Mouse (Mus musculus) mesoderm, embryonic 11.5 days (tissue): ENCODE results near the gene Lalba.
A peak's percentile ranks its signal among the peaks of the same experiment; 100 is the strongest.
"Not testable (repeated sequence)": the region's sequence is repeated elsewhere in the genome, so short reads cannot be mapped to it uniquely, and the experiment has no call there.

Experiments
- DNase-seq: peaks from one replicate; pipeline ENCODE4 v3.0.0-alpha.2; 2012; ENCODE audit warnings: low read depth, low spot score

Gene Lalba

GRCm38 (mm10) chr15:98482701-98483100, at the start of gene Lalba:
Lalba (minus strand) TSS chr15:98482721.
- no peak for DNase-seq

DNA sequence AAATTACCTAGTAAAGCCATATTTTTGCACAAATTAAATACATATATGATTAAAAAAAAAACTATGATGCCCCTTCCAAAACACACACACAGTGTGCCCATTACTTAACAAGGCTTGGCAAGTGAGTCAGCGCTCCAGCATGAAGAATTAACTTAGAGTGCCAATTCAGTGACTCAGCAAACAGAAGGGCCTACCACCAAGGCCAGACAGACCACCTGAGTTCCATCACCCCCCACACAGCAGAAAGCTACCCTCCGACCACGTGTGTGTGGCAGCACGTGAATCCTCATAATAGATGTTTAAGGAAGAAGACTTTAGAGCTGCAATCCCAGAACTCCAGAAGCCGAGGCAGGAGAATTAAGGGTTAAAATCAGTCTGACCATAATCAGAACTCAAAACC, 49.8 kb upstream of the Lalba start:
- no peak for DNase-seq

- DNase-seq = no peak
Observed at GRCm38 (mm10) chr15:98528066-98528563, 45.6 kb upstream of the Lalba start.

GRCm38 (mm10) chr15:98527056-98527771, 44.7 kb upstream of the Lalba start:
- no peak for DNase-seq

DNA sequence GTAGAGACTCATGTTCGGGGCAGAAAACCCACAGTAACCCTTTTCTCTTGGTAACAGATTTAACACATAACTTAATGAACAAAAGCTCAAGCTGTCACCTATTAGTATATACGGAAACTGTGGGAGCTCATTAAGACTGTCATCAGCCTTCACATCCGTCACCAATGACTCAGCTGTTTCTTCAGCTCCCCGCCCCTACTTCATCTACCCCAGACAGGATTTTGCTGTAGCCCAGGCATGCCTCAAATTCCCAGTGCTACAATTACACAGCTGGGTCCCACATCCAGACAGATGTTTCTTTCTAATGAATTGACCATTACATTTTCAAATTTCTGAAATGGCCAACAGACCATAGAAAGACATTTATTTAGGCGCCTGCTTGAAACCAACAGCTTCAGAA, 43.5 kb upstream of the Lalba start:
- no peak for DNase-seq

DNA sequence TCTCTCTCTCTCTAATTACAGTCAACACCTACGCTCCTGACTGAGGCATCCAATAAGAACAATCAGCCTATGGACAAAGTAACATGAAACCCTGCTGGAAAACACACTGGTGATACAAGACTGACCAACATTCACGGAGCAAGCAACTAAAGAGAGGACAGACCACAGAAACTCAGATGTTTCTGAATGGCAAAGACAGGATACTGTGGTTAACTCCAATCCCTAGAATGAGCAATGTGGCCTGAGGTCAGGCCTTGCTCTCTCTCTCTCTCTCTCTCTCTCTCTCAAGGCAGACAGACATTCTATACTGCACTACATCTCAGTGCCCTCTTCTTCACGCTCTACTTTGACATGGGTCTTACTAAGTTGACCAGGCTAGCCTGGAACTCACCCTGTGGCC, 38.7 kb upstream of the Lalba start:
- DNase-seq = no peak

- peak; percentile 60 for DNase-seq
Observed at GRCm38 (mm10) chr15:98517380-98518355, 35.1 kb upstream of the Lalba start.

DNA sequence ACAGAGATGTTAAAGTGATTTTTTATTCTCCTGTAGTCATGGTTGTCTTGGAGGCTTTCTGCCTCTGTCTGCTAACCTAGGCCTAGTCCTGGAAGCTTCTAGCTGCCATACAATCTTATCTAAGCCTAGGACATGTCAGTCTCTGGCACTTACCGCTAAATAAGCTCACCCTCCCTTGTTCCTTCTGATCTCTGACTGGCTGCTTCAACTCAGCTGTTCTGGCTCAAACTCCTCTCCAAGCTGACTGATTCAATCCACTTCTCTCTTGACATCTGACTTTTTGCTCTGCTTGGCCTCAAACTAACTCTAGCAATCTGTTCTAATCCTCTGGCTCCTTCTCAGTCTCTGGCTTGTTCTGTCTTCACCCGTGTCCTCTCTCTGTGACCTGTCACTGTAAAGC, 32.3 kb upstream of the Lalba start:
- not testable (repeated sequence) for DNase-seq

GRCm38 (mm10) chr15:98514146-98514545, 31.6 kb upstream of the Lalba start:
- no peak for DNase-seq

- DNase-seq = not testable (repeated sequence)
Observed at GRCm38 (mm10) chr15:98513676-98514075, 31.2 kb upstream of the Lalba start.

DNA sequence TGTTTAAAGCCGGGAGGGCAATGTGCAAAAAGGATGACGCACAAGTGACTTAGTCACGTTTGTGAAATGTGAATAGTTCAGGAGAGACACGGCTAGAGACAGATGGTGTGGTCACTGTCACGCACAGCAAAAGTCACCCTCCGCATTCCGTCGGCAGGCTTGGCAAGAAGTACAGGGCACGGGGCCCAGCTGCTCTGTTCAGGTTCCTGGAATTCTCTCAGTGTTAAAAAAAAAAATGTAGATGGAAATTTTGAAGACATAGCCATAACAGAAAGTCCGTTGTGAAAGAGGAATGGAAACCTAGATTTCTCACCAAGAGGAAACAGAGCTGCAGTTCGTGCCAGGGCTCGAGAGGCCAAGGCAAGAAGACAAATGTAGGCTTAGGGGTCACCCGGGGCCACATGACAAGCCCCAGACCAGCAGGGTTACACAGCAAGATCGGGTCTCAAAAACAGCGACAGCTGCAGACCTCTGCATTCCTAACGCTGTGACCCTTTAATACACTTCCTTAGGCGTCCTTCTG, 30.3 kb upstream of the Lalba start:
- DNase-seq = no peak

DNA sequence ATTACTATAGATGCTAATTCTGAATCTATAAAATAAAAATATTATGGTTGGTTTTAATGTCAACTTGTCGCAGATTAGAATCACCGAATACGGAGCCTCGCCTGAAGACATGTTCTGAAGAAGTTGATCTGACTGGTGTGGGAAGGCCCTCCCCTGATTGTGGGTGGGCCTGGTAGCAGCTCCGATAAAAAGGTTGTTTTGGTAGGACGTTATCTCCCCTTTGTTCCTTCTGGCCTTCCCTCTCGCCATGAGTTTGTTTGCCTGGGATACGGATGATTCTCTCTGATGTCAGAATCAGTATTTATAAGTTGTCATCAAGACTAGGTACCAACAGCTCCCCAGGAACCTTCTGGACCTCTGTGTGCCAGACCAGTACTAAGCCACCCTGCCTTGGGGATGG, 29.7 kb upstream of the Lalba start:
- DNase-seq = no peak

DNA sequence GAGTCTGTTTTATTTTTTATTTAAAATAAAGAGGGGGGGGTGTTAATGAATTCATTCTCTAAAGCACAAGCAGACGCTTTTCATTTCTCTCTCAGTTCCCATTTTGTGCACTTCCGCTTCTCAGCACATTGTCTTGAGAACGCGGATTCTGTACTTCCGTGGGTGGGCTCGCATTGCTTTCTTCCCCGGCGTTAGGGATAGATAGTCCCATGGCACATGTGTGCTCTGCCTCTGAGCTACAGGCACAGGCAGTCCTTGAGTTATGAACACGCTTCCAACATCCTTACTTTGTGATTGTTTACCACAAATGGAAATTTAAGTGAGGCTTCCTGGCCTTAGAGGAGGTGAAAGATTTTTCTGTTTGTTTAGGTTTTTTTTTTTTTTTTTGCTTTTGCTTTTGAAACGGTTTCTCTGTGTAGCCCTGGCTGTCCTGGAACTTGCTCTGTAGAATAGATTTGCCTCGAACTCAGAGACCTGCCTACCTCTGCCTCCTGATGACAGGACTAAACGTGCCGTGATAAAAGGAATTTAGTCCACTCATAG, 28.9 kb upstream of the Lalba start:
- no peak for DNase-seq

DNA sequence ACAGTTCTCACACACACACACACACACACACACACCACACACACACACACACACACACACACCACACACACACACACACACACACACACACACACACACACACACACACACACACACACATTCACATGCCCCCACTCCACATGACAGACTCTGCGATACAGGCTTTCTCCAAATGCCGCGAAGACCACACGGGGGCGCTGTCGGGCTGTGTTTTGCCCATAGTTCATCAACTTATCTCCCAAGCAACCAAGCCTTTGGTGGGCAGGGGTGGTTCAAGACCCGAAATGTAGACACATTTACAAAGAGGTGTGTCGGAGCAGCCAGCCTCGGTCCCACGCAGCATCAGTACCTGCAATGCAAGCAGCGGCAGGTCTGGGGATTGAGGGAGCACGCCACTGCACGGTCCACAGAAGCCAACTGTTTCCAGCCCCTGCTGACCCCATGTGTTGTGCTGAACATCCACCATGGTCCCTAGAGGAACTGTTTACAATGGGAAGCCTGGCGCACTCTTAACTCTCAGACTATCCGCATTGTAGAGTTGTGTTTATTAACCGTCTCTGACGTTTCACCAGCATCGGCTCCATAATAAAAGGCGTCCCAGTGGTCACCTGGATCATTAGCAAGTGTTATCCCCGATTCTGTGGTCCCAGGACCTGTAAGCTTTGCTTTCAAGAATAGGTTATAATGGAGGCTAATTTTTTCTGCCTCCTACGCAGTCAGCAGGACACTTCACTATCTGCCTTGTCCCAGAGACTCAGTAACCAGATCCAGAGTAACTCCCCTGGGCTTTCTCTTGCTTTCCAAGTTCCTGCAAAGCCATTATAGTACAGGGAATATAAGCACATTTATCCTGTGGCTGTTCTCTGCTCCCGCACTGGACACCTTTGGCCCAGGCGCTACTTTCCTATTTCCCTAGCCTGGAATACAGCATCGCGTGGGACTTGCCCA, 28.2 kb upstream of the Lalba start:
- peak; percentile 80 for DNase-seq

DNA sequence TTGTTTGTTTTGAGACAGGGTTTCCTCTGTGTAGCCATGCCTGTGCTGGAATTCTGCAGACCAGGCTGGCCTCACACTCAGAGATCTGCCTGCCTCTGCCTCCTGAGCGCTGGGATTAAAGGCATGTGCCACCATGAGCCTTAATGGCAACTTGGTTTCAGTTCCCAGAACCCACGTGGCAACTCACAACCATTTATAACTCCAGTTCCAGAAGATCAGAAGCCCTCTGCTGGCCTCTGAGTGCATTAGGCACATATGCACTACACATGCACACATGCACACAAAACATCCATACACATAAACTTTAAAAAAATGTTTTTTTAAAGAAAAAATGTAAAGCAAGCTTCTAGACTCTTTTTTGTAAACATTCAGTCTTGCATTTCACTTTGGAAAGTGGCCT, 26.9 kb upstream of the Lalba start:
- no peak for DNase-seq

- DNase-seq = no peak
Observed at GRCm38 (mm10) chr15:98507321-98507720, 24.8 kb upstream of the Lalba start.

DNA sequence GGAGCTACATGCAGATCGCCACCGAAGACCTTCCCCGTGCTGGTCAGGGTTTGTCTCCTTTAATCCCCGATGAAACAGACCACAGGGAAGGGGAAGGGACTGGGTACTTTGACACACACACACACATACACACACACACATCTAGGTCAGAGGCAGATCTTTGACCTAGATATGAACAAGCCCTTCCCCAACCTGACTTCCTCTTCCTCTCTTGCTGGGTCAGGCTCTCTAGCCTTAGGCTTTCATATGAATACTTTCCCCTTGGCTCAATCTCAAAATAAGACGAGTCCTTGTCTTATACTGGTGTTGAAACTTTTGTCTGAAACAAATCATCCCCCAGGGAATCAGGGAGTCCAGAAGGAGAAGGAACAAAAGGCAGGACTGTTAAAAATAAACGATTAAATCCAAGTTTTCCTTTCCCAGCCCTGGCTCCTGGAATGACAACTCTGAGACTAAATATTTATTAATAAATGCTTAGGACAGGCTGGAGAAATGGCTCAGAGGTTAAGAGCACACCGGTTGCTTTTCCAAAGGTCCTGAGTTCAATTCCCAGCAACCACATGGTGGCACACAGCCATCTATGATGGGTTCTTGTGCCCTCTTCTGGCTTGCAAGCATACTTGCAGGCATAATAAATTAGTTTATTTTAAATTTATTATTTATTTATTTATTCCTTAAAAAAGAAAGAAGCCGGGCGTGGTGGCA, 23.9 kb upstream of the Lalba start:
- no peak for DNase-seq

DNA sequence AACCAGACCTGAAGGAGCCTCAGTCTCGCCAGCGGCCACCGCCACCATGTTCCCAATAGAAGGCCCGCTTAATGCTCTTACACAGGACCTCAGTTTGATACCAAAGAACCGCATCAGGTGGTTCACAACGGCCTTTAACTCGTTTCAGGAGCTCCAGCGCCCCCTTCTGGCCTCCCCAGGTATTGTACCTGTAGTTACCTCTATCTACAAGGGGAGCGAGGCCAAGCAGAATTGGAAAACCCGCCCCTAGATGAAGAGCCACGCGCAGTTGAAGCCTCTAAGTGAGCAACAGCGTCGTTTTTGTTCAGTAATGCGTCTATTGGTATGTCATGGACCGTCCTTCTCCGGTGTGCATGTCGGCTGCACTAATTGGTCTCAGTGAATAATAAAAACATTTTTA, 22.0 kb upstream of the Lalba start:
- peak; percentile 77 for DNase-seq

- no peak for DNase-seq
Observed at GRCm38 (mm10) chr15:98503317-98503716, 20.8 kb upstream of the Lalba start.

DNA sequence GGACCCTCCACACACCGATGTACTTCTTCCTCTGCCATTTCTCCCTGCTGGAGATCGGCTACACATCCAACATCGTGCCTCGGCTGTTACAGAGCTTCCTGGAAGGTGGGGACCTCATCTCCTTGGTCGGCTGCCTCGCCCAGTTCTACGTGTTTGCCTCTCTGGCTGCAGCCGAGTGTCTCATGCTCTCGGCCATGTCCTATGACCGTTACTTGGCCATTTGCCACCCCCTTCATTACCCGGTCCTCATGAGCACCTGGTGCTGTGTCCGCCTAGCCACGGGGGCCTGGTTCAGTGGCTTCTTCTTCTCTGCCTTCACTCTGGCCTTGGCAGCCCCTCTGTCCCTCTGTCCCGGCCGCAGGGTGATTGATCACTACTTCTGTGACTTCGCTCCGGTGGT, 15.1 kb upstream of the Lalba start:
- DNase-seq = no peak
